Mouse (Mus musculus): Measurements from ENCODE around the gene Stk39.

DNA sequence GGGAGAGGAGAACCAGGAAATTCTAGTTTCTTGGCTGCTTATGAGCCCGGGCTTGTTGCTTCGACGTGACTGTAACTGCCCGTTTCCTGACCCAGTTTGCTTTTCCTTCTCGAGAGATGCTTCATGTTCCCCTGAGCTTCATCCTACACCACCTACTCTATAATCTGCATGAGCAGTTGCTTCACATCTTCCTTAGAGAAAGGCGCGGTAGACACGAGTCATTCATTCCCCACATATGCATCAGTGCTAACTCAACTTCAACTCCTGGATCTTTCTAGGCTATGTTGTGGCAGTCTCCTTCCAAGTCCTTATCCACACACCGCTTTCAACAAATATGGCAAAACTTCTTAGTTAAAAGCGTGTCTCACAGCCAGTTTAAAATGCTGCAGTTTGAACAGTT lies 184.0 kb downstream of the Stk39 start:
- TF ChIP-seq ZC3H11A (IDR thresholded peaks at IDR 0.05; ENCODE audit: borderline replicate concordance, low read depth, low read length) = no peak
- no peak for TF ChIP-seq CHD2 (IDR thresholded peaks at IDR 0.05; ENCODE audit: low read depth, low read length)
- no peak for TF ChIP-seq MAFK (IDR thresholded peaks at IDR 0.05; ENCODE audit: insufficient read depth, low read depth, low read length)

Measured in ES-E14 (cell line).